Mouse (Mus musculus) hindbrain, embryonic 14.5 days (tissue): ENCODE measurements at regions not wholly inside any gene's neighbourhood (a gene's known extent, or its start where the extent isn't known, plus 50 kb on each side); places are given as distances from the start of the nearest gene placed in this dataset.

Experiments used
- ATAC-seq: fragments of 200-750 bp; cut with Nextera tagmentation; 2 replicates; pipeline ENCODE4 v1.8.0; 2017; ENCODE audit warnings: moderate number of reproducible peaks, mild to moderate bottlenecking, moderate TSS enrichment, moderate library complexity; ENCODE audit not compliant: low FRiP score
- DNase-seq: peaks from one replicate; pipeline ENCODE4 v3.0.0-alpha.2; 2015; ENCODE audit warnings: low spot score
- H3K27ac ChIP-seq: fragments of 300-500 bp; sonication (generic); 2 replicates; pipeline ENCODE4 v1.5.1; 2014; ENCODE audit warnings: mild to moderate bottlenecking, moderate library complexity
- H3K27me3 ChIP-seq: fragments of 300-500 bp; sonication (generic); 2 replicates; pipeline ENCODE4 v1.6.1; 2014; ENCODE audit warnings: mild to moderate bottlenecking, low read length, mixed read lengths; ENCODE audit not compliant: control insufficient read depth, insufficient read depth
- H3K36me3 ChIP-seq: fragments of 300-500 bp; sonication (generic); replicated peaks from 2 replicates; pipeline ENCODE4 v1.6.1; 2014; ENCODE audit not compliant: control insufficient read depth, insufficient read depth
- H3K4me1 ChIP-seq: fragments of 300-500 bp; sonication (generic); replicated peaks from 2 replicates; pipeline ENCODE4 v1.6.1; 2014; ENCODE audit warnings: antibody characterized with exemption, low read length, mixed read lengths; ENCODE audit not compliant: control insufficient read depth, insufficient read depth
- H3K4me2 ChIP-seq: fragments of 300-500 bp; sonication (generic); replicated peaks from 2 replicates; pipeline ENCODE4 v1.6.1; 2014; ENCODE audit warnings: mild to moderate bottlenecking, moderate library complexity
- H3K4me3 ChIP-seq: fragments of 300-500 bp; sonication (generic); replicated peaks from 2 replicates; pipeline ENCODE4 v1.5.1; 2014; ENCODE audit warnings: mild to moderate bottlenecking, low read length
- H3K9ac ChIP-seq: fragments of 300-500 bp; sonication (generic); 2 replicates; pipeline ENCODE4 v1.6.1; 2014
- H3K9me3 ChIP-seq: fragments of 300-500 bp; sonication (generic); 2 replicates; pipeline ENCODE4 v1.6.1; 2016; ENCODE audit warnings: low read length; ENCODE audit not compliant: control insufficient read depth
- WGBS: fragments of 180-500 bp; shearing (Covaris S2); extraction: QIAGEN DNeasy Blood & Tissue Kit; methylation state at CpG from one replicate; pipeline ENCODE4 v1.1.7; 2014; 5-methylcytosine and 5-hydroxymethylcytosine counted together

DNA sequence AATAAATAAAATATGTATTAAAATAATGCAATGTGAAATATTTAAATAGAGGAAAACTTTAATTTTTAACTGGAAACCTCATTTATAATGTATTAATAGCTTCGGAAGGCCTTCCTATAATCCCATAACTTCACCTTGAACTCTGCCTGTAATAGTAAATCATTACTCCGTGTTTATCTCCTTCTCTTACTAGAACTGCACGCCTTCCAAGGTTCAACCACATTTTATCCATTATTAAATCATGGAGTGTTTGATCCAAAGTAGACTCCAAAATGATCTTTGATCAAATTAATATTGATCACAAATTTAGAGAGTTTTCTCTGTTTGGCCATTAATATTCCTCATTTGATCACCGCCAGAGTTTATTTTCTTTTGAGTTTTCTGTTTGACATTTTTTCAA lies 114.8 kb upstream of the Adgrl2 start:
- no peak overlapping the region for H3K9ac ChIP-seq
- no peaks in the 10 kb centered on the region for H3K36me3 ChIP-seq
- H3K27me3 ChIP-seq: no peaks in the 10 kb centered on the region
- H3K9me3 ChIP-seq: no peaks in the 10 kb centered on the region
- no peak overlapping the region for H3K4me3 ChIP-seq
- ATAC-seq (no peak), DNase-seq (no peak)
- no peaks in the 10 kb centered on the region; the same call in 1 of the 2 replicates for H3K4me1 ChIP-seq
- 94% methylated on average over 4 of the region's 4 CpGs for WGBS
- no peak overlapping the region for H3K4me2 ChIP-seq
- H3K27ac ChIP-seq: no peak overlapping the region

GRCm38 (mm10) chr3:149104080-149104479 lies 113.7 kb upstream of the Adgrl2 start:
- WGBS: 78% methylated on average over 6 of the region's 6 CpGs
- Histone ChIP-seq H3K9me3 (no peaks in the 10 kb centered on the region), H3K4me1 (no peaks in the 10 kb centered on the region; the same call in 1 of the 2 replicates), H3K4me3 (no peak overlapping the region), H3K36me3 (no peaks in the 10 kb centered on the region), H3K27me3 (no peaks in the 10 kb centered on the region), H3K9ac (no peak overlapping the region), H3K27ac (no peak overlapping the region), H3K4me2 (no peak overlapping the region)
- DNase-seq (no peak), ATAC-seq (no peak)

DNA sequence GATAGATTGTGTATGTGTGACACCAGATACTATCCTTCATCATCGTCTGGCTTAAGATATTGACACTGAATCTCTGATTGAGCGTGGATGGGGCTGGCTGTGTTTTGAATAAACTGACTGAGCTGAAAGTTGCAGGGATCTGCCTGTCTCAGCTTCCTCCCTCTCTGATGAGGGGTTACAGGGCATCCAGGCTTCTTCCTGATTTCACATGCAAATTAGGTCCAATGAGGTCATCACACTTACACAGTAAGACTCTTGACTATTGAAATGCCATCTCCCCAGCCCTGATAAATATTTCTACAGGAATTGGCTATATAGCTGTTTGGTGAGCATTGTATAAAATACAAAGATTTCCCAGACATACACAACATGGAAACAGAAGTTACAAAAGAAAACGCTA lies 113.1 kb upstream of the Adgrl2 start:
- no peak overlapping the region for H3K4me3 ChIP-seq
- H3K27ac ChIP-seq: no peak overlapping the region
- DNase-seq (no peak), ATAC-seq (no peak)
- H3K27me3 ChIP-seq: no peaks in the 10 kb centered on the region
- no peaks in the 10 kb centered on the region for H3K36me3 ChIP-seq
- no peak overlapping the region for H3K9ac ChIP-seq
- WGBS: 88% methylated on average over 3 of the region's 3 CpGs
- no peaks in the 10 kb centered on the region; the same call in 1 of the 2 replicates for H3K4me1 ChIP-seq
- no peaks in the 10 kb centered on the region for H3K9me3 ChIP-seq
- H3K4me2 ChIP-seq: no peak overlapping the region

DNA sequence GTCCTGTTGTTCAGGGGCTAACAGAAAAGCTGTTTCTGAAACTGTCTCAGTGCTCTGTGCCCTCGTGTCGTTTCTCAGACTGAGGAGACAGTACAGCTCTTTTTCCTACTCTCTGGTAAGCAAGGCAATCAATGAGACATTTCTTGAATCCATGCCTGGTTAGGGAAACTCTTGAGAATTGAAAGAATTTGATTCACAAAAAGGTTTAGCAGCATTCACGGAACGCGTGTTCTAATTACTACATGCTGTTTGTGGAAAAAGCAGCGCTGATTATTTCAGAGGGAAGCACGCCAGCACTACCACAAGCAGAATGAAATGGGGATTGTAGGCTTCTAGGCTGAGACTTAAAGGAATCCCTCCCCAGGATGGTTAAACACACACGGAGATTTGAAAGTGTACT lies 112.5 kb upstream of the Adgrl2 start:
- Histone ChIP-seq H3K4me1 (no peaks in the 10 kb centered on the region; the same call in 1 of the 2 replicates), H3K4me2 (no peak overlapping the region), H3K36me3 (no peaks in the 10 kb centered on the region), H3K9ac (no peak overlapping the region), H3K4me3 (no peak overlapping the region), H3K27ac (no peak overlapping the region), H3K27me3 (no peaks in the 10 kb centered on the region), H3K9me3 (no peaks in the 10 kb centered on the region)
- ATAC-seq (no peak), DNase-seq (peak; percentile 29)
- WGBS: 63% methylated on average over 8 of the region's 8 CpGs

DNA sequence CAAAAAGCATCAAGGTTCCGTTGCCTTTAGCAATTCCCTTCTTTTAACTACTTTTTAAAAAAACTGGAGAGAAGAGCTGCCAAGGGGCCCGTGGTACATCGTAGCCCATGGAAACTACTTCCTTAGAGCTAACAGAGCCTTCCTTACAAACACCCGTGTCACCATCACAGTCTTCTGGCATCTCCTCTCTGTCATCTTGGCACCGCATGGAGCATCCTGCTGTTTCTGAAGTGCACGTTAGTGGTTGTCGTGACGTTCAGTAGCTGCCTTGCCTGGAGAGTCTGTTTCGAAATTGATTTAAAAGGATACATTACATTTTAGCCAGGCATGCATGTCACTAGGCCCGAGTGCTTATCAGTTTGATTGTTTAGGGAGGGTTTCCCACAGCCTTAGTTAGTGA lies 111.4 kb upstream of the Adgrl2 start:
- no peak overlapping the region for H3K4me3 ChIP-seq
- WGBS: 72% methylated on average over 10 of the region's 10 CpGs
- no peaks in the 10 kb centered on the region for H3K9me3 ChIP-seq
- H3K36me3 ChIP-seq: no peaks in the 10 kb centered on the region
- ATAC-seq (no peak), DNase-seq (no peak)
- H3K4me1 ChIP-seq: no peaks in the 10 kb centered on the region; the same call in 1 of the 2 replicates
- no peaks in the 10 kb centered on the region for H3K27me3 ChIP-seq
- no peak overlapping the region for H3K27ac ChIP-seq
- H3K4me2 ChIP-seq: no peak overlapping the region
- no peak overlapping the region for H3K9ac ChIP-seq

- Histone ChIP-seq H3K4me1 (no peaks in the 10 kb centered on the region; the same call in 1 of the 2 replicates), H3K9ac (no peak overlapping the region), H3K36me3 (no peaks in the 10 kb centered on the region), H3K27me3 (no peaks in the 10 kb centered on the region), H3K9me3 (no peaks in the 10 kb centered on the region), H3K4me3 (no peak overlapping the region), H3K4me2 (no peak overlapping the region), H3K27ac (no peak overlapping the region)
- WGBS: 90% methylated on average over 4 of the region's 4 CpGs
- no peak for ATAC-seq
- no peak for DNase-seq
These were observed 108.4 kb upstream of the Adgrl2 start for GRCm38 (mm10) chr3:149098764-149099163.

DNA sequence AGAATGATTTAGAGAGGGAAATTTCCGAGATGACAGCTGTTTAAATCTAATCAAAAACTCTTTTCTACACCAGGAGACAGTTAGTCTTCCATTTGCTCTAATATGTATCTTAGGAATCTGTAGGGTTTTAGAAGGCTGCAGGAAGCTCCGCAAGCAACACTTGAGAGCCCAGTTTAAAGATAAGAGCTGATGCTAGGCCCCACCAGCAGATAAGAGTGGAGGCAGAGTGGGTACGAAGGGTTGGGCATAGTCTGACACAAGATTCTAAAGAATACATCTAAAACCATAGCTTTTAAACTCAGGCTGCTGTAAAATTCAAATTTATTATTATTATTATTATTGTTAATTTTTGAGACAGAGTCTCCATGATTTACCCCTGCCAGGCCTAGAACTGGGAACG lies 106.7 kb upstream of the Adgrl2 start:
- H3K9ac ChIP-seq: no peak overlapping the region
- DNase-seq: no peak
- no peaks in the 10 kb centered on the region for H3K27me3 ChIP-seq
- no peak overlapping the region for H3K27ac ChIP-seq
- no peaks in the 10 kb centered on the region for H3K4me1 ChIP-seq
- 87% methylated on average over 4 of the region's 4 CpGs for WGBS
- no peaks in the 10 kb centered on the region for H3K9me3 ChIP-seq
- ATAC-seq: no peak
- H3K4me2 ChIP-seq: no peak overlapping the region
- no peaks in the 10 kb centered on the region for H3K36me3 ChIP-seq
- H3K4me3 ChIP-seq: no peak overlapping the region

- Histone ChIP-seq H3K4me3 (no peak overlapping the region), H3K4me2 (no peak overlapping the region), H3K36me3 (no peaks in the 10 kb centered on the region), H3K4me1 (peaks cover 19% of the 10 kb centered on the region), H3K27ac (no peak overlapping the region), H3K9ac (no peak overlapping the region), H3K27me3 (no peaks in the 10 kb centered on the region), H3K9me3 (no peaks in the 10 kb centered on the region)
- ATAC-seq: no peak
- DNase-seq: no peak
- WGBS: 7% methylated on average over 5 of the region's 5 CpGs
These were observed 102.3 kb upstream of the Adgrl2 start for GRCm38 (mm10) chr3:149092649-149093048.

DNA sequence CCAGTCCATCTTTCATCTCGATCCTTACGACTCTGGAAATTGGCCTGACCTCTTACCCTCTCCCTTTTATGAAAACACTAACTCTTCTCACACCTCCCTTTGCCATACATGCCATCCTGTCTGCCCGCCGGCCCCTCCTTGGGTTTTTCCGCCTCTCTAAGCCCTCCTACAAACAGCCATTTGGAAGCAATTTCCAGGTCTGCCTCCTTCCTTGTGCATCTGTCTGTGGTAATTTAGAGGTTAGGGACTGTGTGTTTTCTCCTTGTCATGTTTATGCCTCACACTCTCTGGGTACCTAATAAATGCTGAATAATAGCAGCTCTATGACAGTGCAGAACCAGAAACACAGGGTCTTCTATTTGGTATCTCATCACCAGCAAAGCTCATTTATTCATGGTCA lies 99.7 kb upstream of the Adgrl2 start:
- ATAC-seq (no peak), DNase-seq (no peak)
- no peak overlapping the region for H3K4me3 ChIP-seq
- no peak overlapping the region for H3K4me2 ChIP-seq
- no peaks in the 10 kb centered on the region for H3K27me3 ChIP-seq
- H3K4me1 ChIP-seq: peaks cover 19% of the 10 kb centered on the region
- H3K27ac ChIP-seq: no peak overlapping the region
- H3K36me3 ChIP-seq: no peaks in the 10 kb centered on the region
- no peak overlapping the region for H3K9ac ChIP-seq
- no peaks in the 10 kb centered on the region for H3K9me3 ChIP-seq
- 63% methylated on average over 5 of the region's 5 CpGs for WGBS

DNA sequence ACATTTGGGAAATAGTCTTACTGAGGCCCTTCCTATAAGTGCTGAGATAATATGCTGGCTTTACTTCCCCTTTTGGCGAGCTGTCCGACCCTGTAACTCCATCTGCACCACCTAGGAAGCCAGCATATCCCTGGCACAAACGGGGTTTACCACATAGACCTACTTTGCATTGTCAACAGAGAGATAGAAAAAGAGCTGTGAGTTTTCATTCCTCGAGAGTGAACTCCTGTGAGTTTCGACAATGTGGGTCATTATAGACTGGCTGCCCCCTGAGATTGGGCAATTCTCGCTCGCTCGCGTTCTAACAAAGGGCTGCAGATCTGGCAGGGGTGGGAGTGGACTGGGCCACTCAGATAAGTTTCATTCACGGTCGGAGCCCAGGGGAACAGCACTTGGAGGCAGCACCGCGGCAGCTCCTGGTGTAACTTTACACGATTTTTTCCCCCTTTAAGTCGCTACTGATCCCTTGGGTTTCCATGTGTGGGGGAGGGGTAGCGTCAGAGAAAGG lies 98.3 kb upstream of the Adgrl2 start:
- no peaks in the 10 kb centered on the region for H3K9me3 ChIP-seq
- no peaks in the 10 kb centered on the region for H3K36me3 ChIP-seq
- ATAC-seq (peak; percentile 64), DNase-seq (peak; percentile 51)
- WGBS: 6% methylated on average over 16 of the region's 16 CpGs
- no peak overlapping the region for H3K27ac ChIP-seq
- peak overlapping the region; percentile 52 for H3K4me2 ChIP-seq
- peak overlapping the region; percentile 26 for H3K9ac ChIP-seq
- no peaks in the 10 kb centered on the region for H3K27me3 ChIP-seq
- H3K4me3 ChIP-seq: peak overlapping the region; percentile 17
- peaks cover 19% of the 10 kb centered on the region for H3K4me1 ChIP-seq
